Mouse (Mus musculus): Measurements from ENCODE around the gene Hadhb. TPM values are rescaled to one million over a fixed set of nuclear protein-coding genes. Genes with fewer than 3 reads are reported as not detected.
"Not testable (repeated sequence)": the region's sequence is repeated elsewhere in the genome, so short reads cannot be mapped to it uniquely, and the experiment has no call there.

The Hadhb gene
- polyA plus RNA-seq, 1 experiment from 2014 or later, result 57.5 TPM

DNA sequence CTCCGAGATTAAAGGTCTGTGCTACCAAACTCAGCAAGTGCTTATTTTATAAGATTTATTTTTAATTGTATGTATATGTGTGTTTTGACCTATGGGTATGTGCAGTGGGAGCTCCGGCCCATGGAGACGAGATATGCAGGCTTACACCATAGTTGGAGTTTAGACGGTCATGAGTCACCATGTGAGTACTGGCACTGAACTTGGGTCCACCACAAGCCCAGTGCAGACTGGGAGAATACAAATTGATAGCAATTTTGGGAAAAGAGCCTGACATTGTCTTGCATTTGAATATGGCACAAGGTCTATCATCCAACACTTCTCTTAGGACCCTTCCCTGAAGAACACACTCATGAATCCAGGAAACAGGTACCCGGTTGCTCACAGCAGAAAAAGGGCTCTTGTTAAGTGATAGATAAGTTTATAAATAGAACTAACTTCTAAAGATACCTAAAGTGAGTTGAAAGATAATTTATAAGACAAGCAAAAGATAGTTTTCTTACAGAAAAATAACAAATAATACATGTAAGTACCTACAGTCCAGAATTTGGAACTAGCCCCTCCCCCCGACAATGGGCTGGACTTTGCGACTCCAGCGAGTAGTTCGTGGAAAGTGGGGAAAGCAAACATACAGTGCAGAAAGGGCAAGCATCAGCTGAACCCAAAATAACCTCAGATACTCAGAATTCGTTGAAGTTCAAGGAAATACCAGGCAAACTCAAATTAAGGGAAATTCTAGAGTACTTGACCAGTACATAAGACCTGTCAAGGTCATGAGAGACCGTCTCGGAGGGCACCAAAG is 32.8 kb downstream of the Hadhb start:
- no peak for ATAC-seq (ENCODE audit: low FRiP score)
- no peak overlapping the region for H3K4me2 ChIP-seq
- no peaks in the 10 kb centered on the region for H3K4me1 ChIP-seq
- 95% methylated on average over 12 of the region's 12 CpGs for WGBS
- no peak overlapping the region for H3K4me3 ChIP-seq (replicated peaks)
- H3K27me3 ChIP-seq (replicated peaks), result no peaks in the 10 kb centered on the region
- no peak overlapping the region for H3K27ac ChIP-seq (replicated peaks)
- H3K36me3 ChIP-seq, result peaks cover 38% of the 10 kb centered on the region
- no peak overlapping the region for H3K9ac ChIP-seq (replicated peaks)
- H3K9me3 ChIP-seq (replicated peaks), result no peaks in the 10 kb centered on the region

DNA sequence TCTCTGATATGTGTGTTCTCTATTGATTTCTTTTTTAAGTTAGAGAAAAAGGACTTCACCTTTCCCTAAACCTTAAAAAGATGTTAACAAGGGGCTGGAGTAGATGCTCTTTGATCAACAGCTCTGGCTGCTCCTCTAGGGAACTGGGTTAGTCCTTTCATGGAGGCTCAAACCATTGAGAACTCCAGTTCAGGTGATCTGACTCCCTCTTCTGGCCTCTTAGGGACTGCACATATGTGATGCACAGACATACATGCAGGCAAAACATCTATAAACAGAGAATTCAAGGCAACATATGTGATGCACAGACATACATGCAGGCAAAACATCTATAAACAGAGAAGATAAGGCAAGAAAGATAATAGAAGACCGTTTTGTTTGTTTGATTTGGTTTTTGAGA is 37.4 kb downstream of the Hadhb start:
- 92% methylated on average over 1 of the region's 1 CpGs for WGBS
- H3K4me2 ChIP-seq, result no peak overlapping the region
- no peaks in the 10 kb centered on the region for H3K27me3 ChIP-seq (replicated peaks)
- H3K27ac ChIP-seq (replicated peaks), result no peak overlapping the region
- no peak for ATAC-seq (ENCODE audit: low FRiP score)
- no peak overlapping the region for H3K4me3 ChIP-seq (replicated peaks)
- H3K4me1 ChIP-seq, result no peaks in the 10 kb centered on the region
- H3K9me3 ChIP-seq (replicated peaks), result no peaks in the 10 kb centered on the region
- peaks cover 10% of the 10 kb centered on the region for H3K36me3 ChIP-seq
- H3K9ac ChIP-seq (replicated peaks), result no peak overlapping the region

DNA sequence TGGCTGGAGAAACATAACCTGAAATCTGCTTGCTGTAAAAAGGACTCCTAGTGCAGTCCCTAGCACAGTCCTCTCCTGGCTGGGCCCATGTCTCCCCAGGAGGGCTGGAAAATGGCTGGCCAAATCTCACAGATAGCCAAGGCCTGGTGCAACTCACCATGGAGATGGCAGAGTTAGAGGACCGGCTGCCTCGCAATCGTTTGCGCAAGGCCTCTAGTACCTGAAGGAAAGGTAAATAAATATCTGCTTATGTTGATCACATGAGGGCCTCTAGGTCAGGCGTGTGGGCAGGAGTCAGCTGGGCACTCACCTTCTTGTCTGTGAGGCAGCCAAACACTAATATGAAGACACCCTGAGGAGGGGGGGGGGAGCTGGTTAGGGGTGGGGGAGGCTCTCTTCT is 40.3 kb downstream of the Hadhb start:
- ATAC-seq (ENCODE audit: low FRiP score), result no peak
- H3K9ac ChIP-seq (replicated peaks), result no peak overlapping the region

DNA sequence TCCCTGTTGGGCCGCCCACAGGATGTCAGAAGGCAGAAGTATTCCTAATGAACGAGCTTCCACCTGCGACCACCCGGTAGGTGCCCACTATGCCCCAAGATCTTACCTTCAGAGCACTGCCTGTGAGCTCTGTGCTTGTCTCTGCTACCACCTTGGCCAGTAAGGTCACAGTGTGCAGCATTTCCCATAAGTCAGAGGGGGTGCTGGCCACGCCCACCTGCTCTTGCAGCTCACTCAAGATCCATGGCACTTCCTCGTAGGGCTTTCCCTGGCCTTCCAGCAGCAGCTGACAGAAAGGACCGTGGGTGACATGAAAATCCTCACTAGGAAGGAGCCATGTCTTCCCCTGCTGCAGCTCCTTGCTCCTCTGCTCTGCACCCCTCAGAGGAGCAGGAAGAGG is 43.2 kb downstream of the Hadhb start:
- no peaks in the 10 kb centered on the region for H3K27me3 ChIP-seq (replicated peaks)
- H3K4me3 ChIP-seq (replicated peaks), result no peak overlapping the region
- H3K36me3 ChIP-seq, result no peaks in the 10 kb centered on the region
- no peak overlapping the region for H3K4me2 ChIP-seq
- no peaks in the 10 kb centered on the region for H3K9me3 ChIP-seq (replicated peaks)
- WGBS, result 75% methylated on average over 7 of the region's 7 CpGs
- no peaks in the 10 kb centered on the region for H3K4me1 ChIP-seq
- ATAC-seq (ENCODE audit: low FRiP score), result no peak
- H3K9ac ChIP-seq (replicated peaks), result no peak overlapping the region
- H3K27ac ChIP-seq (replicated peaks), result no peak overlapping the region

More for the DNA sequence above, 40.3 kb downstream of the Hadhb start:
- H3K9me3 ChIP-seq (replicated peaks), result no peaks in the 10 kb centered on the region
- H3K27me3 ChIP-seq (replicated peaks), result no peaks in the 10 kb centered on the region
- no peak overlapping the region for H3K4me2 ChIP-seq
- 95% methylated on average over 5 of the region's 5 CpGs for WGBS
- H3K4me1 ChIP-seq, result no peaks in the 10 kb centered on the region
- H3K27ac ChIP-seq (replicated peaks), result no peak overlapping the region
- no peaks in the 10 kb centered on the region for H3K36me3 ChIP-seq
- H3K4me3 ChIP-seq (replicated peaks), result no peak overlapping the region

DNA sequence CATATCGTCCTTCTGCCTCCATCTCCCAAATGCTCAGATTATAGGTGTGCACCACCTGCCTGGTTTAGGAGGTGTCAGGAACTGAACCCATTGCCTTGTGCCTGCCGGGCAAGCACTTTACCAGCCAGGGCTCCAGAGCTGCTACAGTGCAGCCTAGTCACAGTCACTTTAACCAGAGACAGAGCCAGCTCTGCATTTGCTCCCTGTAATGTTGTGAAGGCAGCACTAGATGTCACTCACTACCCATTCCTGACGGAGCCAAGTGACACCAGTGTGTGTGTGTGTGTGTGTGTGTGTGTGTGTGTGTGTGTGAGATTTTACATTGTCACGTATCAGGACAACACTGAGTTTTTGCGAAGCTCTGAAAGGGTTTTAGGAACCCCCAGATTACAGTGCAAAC is 46.5 kb downstream of the Hadhb start:
- peak; percentile 84 for ATAC-seq (ENCODE audit: low FRiP score)
- no peaks in the 10 kb centered on the region for H3K27me3 ChIP-seq (replicated peaks)
- no peak overlapping the region for H3K4me3 ChIP-seq (replicated peaks)
- WGBS, result 48% methylated on average over 5 of the region's 5 CpGs
- H3K4me2 ChIP-seq, result no peak overlapping the region
- H3K27ac ChIP-seq (replicated peaks), result no peak overlapping the region
- no peaks in the 10 kb centered on the region for H3K4me1 ChIP-seq
- no peaks in the 10 kb centered on the region for H3K9me3 ChIP-seq (replicated peaks)
- no peaks in the 10 kb centered on the region for H3K36me3 ChIP-seq
- H3K9ac ChIP-seq (replicated peaks), result no peak overlapping the region

DNA sequence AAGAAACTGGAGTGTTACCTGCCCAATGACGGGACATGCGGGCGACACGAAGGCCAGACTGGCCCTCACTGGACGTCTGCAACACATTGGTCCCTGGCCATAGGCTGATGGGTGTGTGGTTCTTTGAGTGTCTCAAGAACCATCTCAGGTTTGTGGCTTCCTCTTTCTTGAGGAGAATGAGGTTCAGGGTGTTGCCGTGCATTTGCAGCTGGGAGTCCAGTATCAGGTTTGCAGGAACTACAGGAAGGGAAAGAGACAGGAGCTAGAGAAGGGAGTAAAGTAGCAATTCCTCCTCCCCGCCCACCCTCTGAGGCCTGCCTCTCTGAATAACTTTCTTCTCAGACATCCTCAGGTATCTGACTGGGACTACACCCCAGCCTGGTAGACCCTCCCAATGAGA is 47.2 kb downstream of the Hadhb start:
- WGBS, result 93% methylated on average over 7 of the region's 7 CpGs
- no peak for ATAC-seq (ENCODE audit: low FRiP score)
- no peaks in the 10 kb centered on the region for H3K9me3 ChIP-seq (replicated peaks)
- no peaks in the 10 kb centered on the region for H3K36me3 ChIP-seq
- no peaks in the 10 kb centered on the region for H3K4me1 ChIP-seq
- H3K4me3 ChIP-seq (replicated peaks), result no peak overlapping the region
- H3K27me3 ChIP-seq (replicated peaks), result no peaks in the 10 kb centered on the region
- no peak overlapping the region for H3K9ac ChIP-seq (replicated peaks)
- H3K4me2 ChIP-seq, result no peak overlapping the region
- H3K27ac ChIP-seq (replicated peaks), result no peak overlapping the region

DNA sequence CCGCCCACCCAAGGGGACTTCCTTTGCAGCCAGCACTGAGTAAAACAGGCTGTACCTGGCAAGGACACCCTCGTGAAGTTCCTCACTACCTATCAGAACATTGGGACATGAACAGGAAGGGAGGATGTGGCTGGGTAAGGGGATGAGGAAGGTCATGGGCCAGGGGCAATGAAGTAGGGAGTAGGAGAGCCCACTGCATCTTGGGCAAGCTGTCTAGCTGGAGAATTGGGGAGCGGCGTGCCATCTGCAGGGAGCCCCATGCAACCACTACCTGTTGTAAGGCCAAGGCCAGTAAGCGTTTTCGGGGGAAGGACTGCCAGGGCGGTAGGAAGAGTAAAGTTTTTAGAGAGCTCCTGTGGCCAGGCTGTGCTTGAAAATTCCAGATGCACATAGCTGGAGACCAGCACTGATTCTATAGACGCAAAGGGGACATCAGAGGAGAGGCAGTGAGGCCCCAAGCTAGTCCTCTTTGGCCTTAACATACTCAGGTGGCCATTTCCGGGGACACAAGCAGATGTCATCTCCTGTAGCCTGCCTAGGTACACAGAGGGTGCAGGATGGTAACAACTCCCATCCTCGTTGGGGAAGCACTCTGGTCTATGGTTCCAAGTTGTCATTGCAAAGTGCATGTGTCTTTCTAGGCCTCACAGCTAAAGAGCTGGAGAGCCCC is 48.3 kb downstream of the Hadhb start:
- Histone ChIP-seq H3K9me3 (replicated peaks) (no peaks in the 10 kb centered on the region), H3K4me2 (no peak overlapping the region), H3K9ac (replicated peaks) (no peak overlapping the region), H3K36me3 (no peaks in the 10 kb centered on the region), H3K27me3 (replicated peaks) (no peaks in the 10 kb centered on the region), H3K27ac (replicated peaks) (no peak overlapping the region), H3K4me3 (replicated peaks) (no peak overlapping the region), H3K4me1 (no peaks in the 10 kb centered on the region)
- no peak for ATAC-seq (ENCODE audit: low FRiP score)
- 87% methylated on average over 10 of the region's 10 CpGs for whole genome bisulfite sequencing

DNA sequence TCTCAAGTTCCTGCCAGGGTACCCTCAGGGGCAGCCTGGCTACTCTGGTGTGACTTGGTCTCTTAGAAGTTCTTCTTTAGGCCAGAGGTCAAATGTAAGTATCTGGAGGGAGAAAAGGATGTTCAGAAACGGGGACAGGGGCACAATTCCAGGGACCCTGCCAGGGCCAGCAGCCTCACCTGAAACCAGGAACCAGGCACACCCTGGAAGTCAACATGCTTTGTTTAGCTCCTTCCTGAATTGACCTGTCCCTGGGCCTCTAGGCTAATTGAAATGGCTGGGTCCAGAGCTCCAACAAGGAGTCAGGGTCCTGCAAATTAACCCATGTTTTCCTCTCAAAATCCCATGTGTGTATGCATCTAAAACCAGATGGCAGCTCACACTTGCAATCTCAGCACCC is 49.4 kb downstream of the Hadhb start:
- no peak overlapping the region for H3K9ac ChIP-seq (replicated peaks)
- no peak for ATAC-seq (ENCODE audit: low FRiP score)
- H3K4me2 ChIP-seq, result no peak overlapping the region
- WGBS, result 71% methylated on average over 1 of the region's 1 CpGs
- H3K4me1 ChIP-seq, result no peaks in the 10 kb centered on the region
- no peaks in the 10 kb centered on the region for H3K36me3 ChIP-seq
- H3K4me3 ChIP-seq (replicated peaks), result no peak overlapping the region
- no peaks in the 10 kb centered on the region for H3K9me3 ChIP-seq (replicated peaks)
- no peaks in the 10 kb centered on the region for H3K27me3 ChIP-seq (replicated peaks)
- no peak overlapping the region for H3K27ac ChIP-seq (replicated peaks)

DNA sequence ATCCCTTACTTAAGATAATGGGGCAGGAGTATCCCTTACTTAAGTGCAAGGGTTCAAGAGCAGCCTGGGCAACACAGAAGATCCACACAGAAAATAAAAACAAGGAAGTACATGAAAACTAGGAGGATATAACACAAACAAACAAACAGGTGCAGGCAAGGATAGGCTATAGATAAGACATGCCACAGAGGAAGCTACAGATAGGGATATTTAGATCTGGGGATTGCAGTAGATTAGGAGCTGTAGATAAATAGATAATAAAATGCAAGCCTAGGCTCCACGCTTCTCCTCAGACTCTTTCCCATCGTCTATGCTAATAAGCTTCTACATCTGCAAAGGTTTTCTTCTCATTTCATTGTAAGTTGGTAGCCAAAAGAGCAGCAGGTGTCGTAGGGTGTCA is 50.0 kb downstream of the Hadhb start:
- Histone ChIP-seq H3K4me2 (no peak overlapping the region), H3K4me3 (replicated peaks) (no peak overlapping the region)

DNA sequence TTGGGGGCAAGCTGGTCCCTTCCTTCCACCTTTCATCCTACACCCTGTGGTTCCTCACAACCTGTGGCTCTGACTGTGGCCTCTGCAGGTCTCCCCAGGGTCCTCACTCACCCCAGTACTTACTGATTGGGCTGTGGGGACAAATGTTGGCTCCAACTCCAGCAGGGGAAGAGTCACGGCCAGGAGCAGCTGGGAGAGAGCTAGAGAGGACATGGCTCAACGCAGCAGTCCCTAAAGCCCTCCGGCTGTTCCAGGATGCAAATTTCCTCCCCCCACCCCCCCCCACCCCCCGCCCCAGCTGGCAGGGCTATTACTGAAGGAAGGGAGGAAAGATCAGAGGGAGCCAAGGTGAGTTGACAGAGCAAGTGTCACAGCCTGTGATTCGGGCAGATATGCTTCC is 50.4 kb downstream of the Hadhb start, which contains the start of gene Adgrf3:
Adgrf3 (minus strand) TSS at position 230 of the 400 bp plus-strand sequence.
- H3K27ac ChIP-seq (replicated peaks), result no peak within 1 kb of the TSS
- WGBS, result 45% methylated on average over 5 of the region's 5 CpGs
- H3K36me3 ChIP-seq, result no peaks in the 10 kb centered on the region
- H3K27me3 ChIP-seq (replicated peaks), result no peaks in the 10 kb centered on the region
- no peak for ATAC-seq (ENCODE audit: low FRiP score)
- no peaks in the 10 kb centered on the region for H3K9me3 ChIP-seq (replicated peaks)
- H3K4me1 ChIP-seq, result no peaks in the 10 kb centered on the region
- no peak within 1 kb of the TSS for H3K4me3 ChIP-seq (replicated peaks)
- H3K4me2 ChIP-seq, result no peak within 1 kb of the TSS
- no peak within 1 kb of the TSS for H3K9ac ChIP-seq (replicated peaks)

More for the DNA sequence above, 50.0 kb downstream of the Hadhb start:
- WGBS, result 77% methylated on average over 3 of the region's 3 CpGs
- Histone ChIP-seq H3K36me3 (no peaks in the 10 kb centered on the region), H3K9me3 (replicated peaks) (no peaks in the 10 kb centered on the region), H3K27ac (replicated peaks) (no peak overlapping the region), H3K9ac (replicated peaks) (no peak overlapping the region), H3K4me1 (no peaks in the 10 kb centered on the region), H3K27me3 (replicated peaks) (no peaks in the 10 kb centered on the region)
- no peak for ATAC-seq (ENCODE audit: low FRiP score)

DNA sequence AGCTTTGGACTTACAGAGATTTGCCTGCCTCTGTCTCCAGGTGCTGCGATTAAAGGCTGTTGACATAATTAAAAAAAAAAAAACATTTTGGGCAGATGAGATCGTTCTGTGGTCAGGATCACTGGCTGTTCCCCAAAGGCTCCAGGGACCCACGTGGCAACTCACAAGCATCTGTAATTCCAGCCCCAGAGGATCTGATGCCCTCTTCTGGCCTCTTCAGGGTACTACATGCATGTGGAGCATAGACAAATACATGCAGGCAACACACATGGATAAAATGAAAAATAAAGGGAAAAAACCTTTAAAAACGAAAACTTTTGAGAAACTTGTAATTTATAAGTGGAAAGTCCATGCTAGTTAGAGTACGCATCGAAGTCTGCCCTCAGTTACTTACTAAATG is 52.2 kb downstream of the Hadhb start:
- H3K4me1 ChIP-seq, result no peaks in the 10 kb centered on the region
- H3K27ac ChIP-seq (replicated peaks), result no peak overlapping the region
- no peaks in the 10 kb centered on the region for H3K27me3 ChIP-seq (replicated peaks)
- no peak for ATAC-seq (ENCODE audit: low FRiP score)
- H3K4me2 ChIP-seq, result no peak overlapping the region
- H3K9ac ChIP-seq (replicated peaks), result no peak overlapping the region
- no peaks in the 10 kb centered on the region for H3K36me3 ChIP-seq
- H3K4me3 ChIP-seq (replicated peaks), result no peak overlapping the region
- no peaks in the 10 kb centered on the region for H3K9me3 ChIP-seq (replicated peaks)
- WGBS, result 71% methylated on average over 6 of the region's 6 CpGs

DNA sequence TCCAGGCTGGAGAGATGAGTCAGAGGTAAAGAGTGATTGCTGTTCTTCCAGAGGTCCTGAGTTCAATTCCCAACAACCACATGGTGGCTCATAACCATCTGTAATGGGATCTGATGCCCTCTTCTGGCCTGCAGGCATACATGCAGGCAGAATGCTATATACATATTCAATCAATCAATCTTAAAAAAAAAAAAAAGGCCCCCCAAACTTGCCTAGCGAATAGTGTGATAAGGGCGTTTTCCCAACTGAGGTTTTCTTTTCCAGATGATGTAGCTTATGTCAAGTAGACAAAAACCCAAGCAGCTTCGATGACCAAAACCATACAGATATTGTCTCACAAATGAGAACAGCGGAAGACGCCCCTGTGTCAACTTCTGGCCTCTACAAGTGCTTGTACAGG is 55.7 kb downstream of the Hadhb start:
- not testable (repeated sequence) for ATAC-seq (ENCODE audit: low FRiP score); H3K27ac ChIP-seq (replicated peaks); H3K27me3 ChIP-seq (replicated peaks); H3K9me3 ChIP-seq (replicated peaks); H3K4me1 ChIP-seq; H3K4me3 ChIP-seq (replicated peaks); H3K9ac ChIP-seq (replicated peaks); H3K4me2 ChIP-seq; H3K36me3 ChIP-seq
- WGBS, result 93% methylated on average over 5 of the region's 5 CpGs
